Mouse (Mus musculus) lung, embryonic 16.5 days (tissue): ENCODE data around the gene Atp13a1. TPM values are rescaled to one million over a fixed set of nuclear protein-coding genes. Genes with fewer than 3 reads are reported as not detected.
A peak's percentile ranks its signal among the peaks of the same experiment; 100 is the strongest.

Source experiments
- ATAC-seq: fragments of 200-750 bp; cut with Nextera tagmentation; 2 replicates; pipeline ENCODE4 v1.8.0; 2017; ENCODE audit warnings: low read depth, mild to moderate bottlenecking, moderate library complexity
- H3K27ac ChIP-seq: fragments of 300-500 bp; sonication (generic); 2 replicates; pipeline ENCODE4 v1.5.1; 2014; ENCODE audit warnings: mild to moderate bottlenecking, control low read depth, low read length
- H3K27me3 ChIP-seq: fragments of 300-500 bp; sonication (generic); 2 replicates; pipeline ENCODE4 v1.6.1; 2014; ENCODE audit warnings: low read depth, low read length, mixed read lengths; ENCODE audit not compliant: control insufficient read depth, insufficient read depth
- H3K36me3 ChIP-seq: fragments of 300-500 bp; sonication (generic); 2 replicates; pipeline ENCODE4 v1.6.1; 2014; ENCODE audit warnings: low read length; ENCODE audit not compliant: control insufficient read depth, insufficient read depth
- H3K4me1 ChIP-seq: fragments of 300-500 bp; sonication (generic); replicated peaks from 2 replicates; pipeline ENCODE4 v1.6.1; 2014; ENCODE audit warnings: low read length, mixed read lengths; ENCODE audit not compliant: control insufficient read depth, insufficient read depth
- H3K4me2 ChIP-seq: fragments of 300-500 bp; sonication (generic); 2 replicates; pipeline ENCODE4 v1.6.1; 2014; ENCODE audit warnings: low read depth, low read length, control low read depth
- H3K4me3 ChIP-seq: fragments of 300-500 bp; sonication (generic); 2 replicates; pipeline ENCODE4 v1.5.1; 2014; ENCODE audit warnings: mild to moderate bottlenecking, low read length, control low read depth
- H3K9ac ChIP-seq: fragments of 300-500 bp; sonication (generic); 2 replicates; pipeline ENCODE4 v1.6.1; 2014; ENCODE audit warnings: low read length, control low read depth
- H3K9me3 ChIP-seq: fragments of 300-500 bp; sonication (generic); 2 replicates; pipeline ENCODE4 v1.6.1; 2016; ENCODE audit warnings: low read length; ENCODE audit not compliant: control insufficient read depth
- WGBS: fragments of 180-500 bp; shearing (Covaris S2); extraction: QIAGEN DNeasy Blood & Tissue Kit; methylation state at CpG from one replicate; pipeline ENCODE4 v1.1.7; 2014; 5-methylcytosine and 5-hydroxymethylcytosine counted together
- polyA plus RNA-seq: library from polyadenylated mRNA; unstranded; fragments of >200 nt; fragmentation: Nextera tagmentation; extraction: Ambion mirVana; gene quantifications from 2 replicates; pipeline ENCODE4 v1.2.1, GENCODE M21; 2015

The Atp13a1 gene
- polyA plus RNA-seq, 1 experiment from 2014 or later, result 45.8 TPM

- Histone ChIP-seq H3K9ac (no peak overlapping the region), H3K4me1 (peaks cover 5% of the 10 kb centered on the region; the same call in 1 of the 2 replicates), H3K36me3 (peaks cover 67% of the 10 kb centered on the region), H3K27me3 (no peaks in the 10 kb centered on the region), H3K27ac (no peak overlapping the region), H3K4me3 (no peak overlapping the region), H3K9me3 (no peaks in the 10 kb centered on the region), H3K4me2 (no peak overlapping the region)
- no peak for ATAC-seq
- 88% methylated on average over 9 of the region's 9 CpGs for WGBS
Observed at GRCm38 (mm10) chr8:69805491-69805890, 14.5 kb downstream of the Atp13a1 start.

- Histone ChIP-seq H3K36me3 (peaks cover 53% of the 10 kb centered on the region), H3K27me3 (no peaks in the 10 kb centered on the region), H3K4me2 (no peak overlapping the region), H3K4me3 (no peak overlapping the region), H3K4me1 (peaks cover 5% of the 10 kb centered on the region; the same call in 1 of the 2 replicates), H3K9ac (no peak overlapping the region), H3K27ac (no peak overlapping the region), H3K9me3 (no peaks in the 10 kb centered on the region)
- no peak for ATAC-seq
- 91% methylated on average over 5 of the region's 5 CpGs for WGBS
Observed at GRCm38 (mm10) chr8:69807236-69807635, 16.3 kb downstream of the Atp13a1 start.

- Histone ChIP-seq H3K9ac (peak within 1 kb of the TSS; percentile 70), H3K27ac (no peak within 1 kb of the TSS), H3K4me1 (peaks cover 5% of the 10 kb centered on the region; the same call in 1 of the 2 replicates), H3K36me3 (peaks cover 43% of the 10 kb centered on the region), H3K9me3 (no peaks in the 10 kb centered on the region), H3K27me3 (no peaks in the 10 kb centered on the region), H3K4me3 (peak within 1 kb of the TSS; percentile 56), H3K4me2 (peak within 1 kb of the TSS; percentile 97)
- 8% methylated on average over 25 of the region's 28 CpGs for WGBS
- ATAC-seq, result peak; percentile 89
Observed at GRCm38 (mm10) chr8:69808094-69808863, 17.3 kb downstream of the Atp13a1 start, which contains the start of gene Gmip. Gene Gmip (plus strand): TSS chr8:69808679.

GRCm38 (mm10) chr8:69808864-69809403 lies 18.0 kb downstream of the Atp13a1 start:
- Histone ChIP-seq H3K4me2 (peak overlapping the region; percentile 97), H3K9ac (peak overlapping the region; percentile 70), H3K36me3 (peaks cover 36% of the 10 kb centered on the region), H3K9me3 (no peaks in the 10 kb centered on the region), H3K27me3 (no peaks in the 10 kb centered on the region), H3K4me1 (peaks cover 5% of the 10 kb centered on the region; the same call in 1 of the 2 replicates), H3K27ac (no peak overlapping the region), H3K4me3 (peak overlapping the region; percentile 56)
- 2% methylated on average over 23 of the region's 23 CpGs for WGBS
- ATAC-seq, result peak; percentile 40; the same call in 1 of the 2 replicates

- 56% methylated on average over 3 of the region's 3 CpGs for WGBS
- Histone ChIP-seq H3K9me3 (no peaks in the 10 kb centered on the region), H3K9ac (no peak overlapping the region), H3K4me1 (peaks cover 5% of the 10 kb centered on the region; the same call in 1 of the 2 replicates), H3K36me3 (peaks cover 31% of the 10 kb centered on the region), H3K4me2 (no peak overlapping the region), H3K4me3 (no peak overlapping the region), H3K27me3 (no peaks in the 10 kb centered on the region), H3K27ac (no peak overlapping the region)
- no peak for ATAC-seq
Observed at GRCm38 (mm10) chr8:69809820-69810219, 18.9 kb downstream of the Atp13a1 start.

- 80% methylated on average over 2 of the region's 2 CpGs for WGBS
- no peak overlapping the region for H3K27ac ChIP-seq
- no peaks in the 10 kb centered on the region for H3K27me3 ChIP-seq
- no peak for ATAC-seq
- no peak overlapping the region for H3K9ac ChIP-seq
- no peaks in the 10 kb centered on the region for H3K4me1 ChIP-seq
- no peak overlapping the region for H3K4me3 ChIP-seq
- H3K36me3 ChIP-seq, result peaks cover 3% of the 10 kb centered on the region; the same call in 1 of the 2 replicates
- H3K4me2 ChIP-seq, result no peak overlapping the region
- no peaks in the 10 kb centered on the region for H3K9me3 ChIP-seq
Observed at GRCm38 (mm10) chr8:69814881-69815280, 23.9 kb downstream of the Atp13a1 start.

- no peaks in the 10 kb centered on the region for H3K27me3 ChIP-seq
- H3K36me3 ChIP-seq, result peaks cover 3% of the 10 kb centered on the region; the same call in 1 of the 2 replicates
- H3K27ac ChIP-seq, result no peak overlapping the region
- H3K9ac ChIP-seq, result no peak overlapping the region
- no peak overlapping the region for H3K4me2 ChIP-seq
- ATAC-seq, result peak; percentile 27; the same call in 1 of the 2 replicates
- WGBS, result 87% methylated on average over 4 of the region's 4 CpGs
- H3K4me3 ChIP-seq, result no peak overlapping the region
- no peaks in the 10 kb centered on the region for H3K9me3 ChIP-seq
- H3K4me1 ChIP-seq, result no peaks in the 10 kb centered on the region
Observed at GRCm38 (mm10) chr8:69815396-69815795, 24.4 kb downstream of the Atp13a1 start.

- Histone ChIP-seq H3K9ac (no peak overlapping the region), H3K27ac (no peak overlapping the region), H3K4me2 (no peak overlapping the region), H3K4me1 (peaks cover 4% of the 10 kb centered on the region), H3K4me3 (no peak overlapping the region), H3K36me3 (0 out of 2 replicates have a peak, but pooled peaks cover 3% of the 10 kb centered on the region), H3K27me3 (no peaks in the 10 kb centered on the region), H3K9me3 (no peaks in the 10 kb centered on the region)
- WGBS, result 60% methylated on average over 9 of the region's 9 CpGs
- no peak for ATAC-seq
Observed at GRCm38 (mm10) chr8:69820466-69820865, 29.5 kb downstream of the Atp13a1 start.

- no peaks in the 10 kb centered on the region for H3K27me3 ChIP-seq
- ATAC-seq, result peak; percentile 60
- H3K9ac ChIP-seq, result peak overlapping the region; percentile 69
- H3K4me1 ChIP-seq, result peaks cover 4% of the 10 kb centered on the region
- H3K36me3 ChIP-seq, result 0 out of 2 replicates have a peak, but pooled peaks cover 3% of the 10 kb centered on the region
- 0% methylated on average over 13 of the region's 22 CpGs for WGBS
- peak overlapping the region; percentile 92 for H3K4me2 ChIP-seq
- H3K9me3 ChIP-seq, result no peaks in the 10 kb centered on the region
- peak overlapping the region; percentile 15; the same call in 1 of the 2 replicates for H3K27ac ChIP-seq
- peak overlapping the region; percentile 60 for H3K4me3 ChIP-seq
Observed at GRCm38 (mm10) chr8:69821971-69822385, 31.0 kb downstream of the Atp13a1 start.
